Mouse (Mus musculus): Measurements from ENCODE around the gene Nrxn3.

GRCm38 (mm10) chr12:89129139-89129907, 406.6 kb downstream of the Nrxn3 start:
- TF ChIP-seq CTCF (IDR thresholded peaks at IDR 0.05; ENCODE audit: control insufficient read depth, insufficient read depth, insufficient replicate concordance, low read depth, low read length): no peak
- TF ChIP-seq POLR2A (IDR thresholded peaks at IDR 0.05; ENCODE audit: control insufficient read depth, low read depth, low read length): no peak
